Mouse (Mus musculus): Measurements from ENCODE around the gene Macrod2.

- TF ChIP-seq CTCF (IDR thresholded peaks at IDR 0.05; ENCODE audit: control insufficient read depth, insufficient read depth, insufficient read length): no peak
- TF ChIP-seq MYOD1 (IDR thresholded peaks at IDR 0.05; ENCODE audit: control insufficient read depth, insufficient read length, low read depth): no peak
- TF ChIP-seq USF1 (IDR thresholded peaks at IDR 0.05; ENCODE audit: low read depth): no peak
- no peak for TF ChIP-seq MYOG (IDR thresholded peaks at IDR 0.05; ENCODE audit: control insufficient read depth, extremely low read depth, insufficient read length)
- TF ChIP-seq MAX (IDR thresholded peaks at IDR 0.05): no peak
- TF ChIP-seq FOSL1 (IDR thresholded peaks at IDR 0.05; ENCODE audit: insufficient read depth, low read length, poor library complexity, severe bottlenecking): no peak
Measured at GRCm38 (mm10) chr2:140760137-140760536, 365.0 kb downstream of the Macrod2 start.

All from C2C12 (cell line).